Mouse (Mus musculus) CD8-positive naive resting alpha-beta T cell, adult 2 months (primary cell): ENCODE data around the gene Ccdc7a.
A peak's percentile ranks its signal among the peaks of the same experiment; 100 is the strongest.
"Not testable (repeated sequence)": the region's sequence is repeated elsewhere in the genome, so short reads cannot be mapped to it uniquely, and the experiment has no call there.

ENCODE experiments used
- DNase-seq, 2 experiments: peaks; one replicate each; pipeline ENCODE4 v3.0.0; 2022; ENCODE audit warnings: low read depth in 2 of 2, low spot score in 2 of 2

Ccdc7a gene

GRCm38 (mm10) chr8:129065417-129065816, at the start of gene Ccdc7a:
Ccdc7a (minus strand) TSS chr8:129065517.
- not testable (repeated sequence) for DNase-seq

GRCm38 (mm10) chr8:129066834-129067233, 1.5 kb upstream of the Ccdc7a start, which contains the start of gene Ccdc7b:
Ccdc7b (plus strand) TSS chr8:129067134.
- DNase-seq = not testable (repeated sequence)

GRCm38 (mm10) chr8:128991389-128991788, 73.9 kb downstream of the Ccdc7a start:
- DNase-seq = no peak

GRCm38 (mm10) chr8:128948941-128949340, 116.4 kb downstream of the Ccdc7a start:
- not testable (repeated sequence) for DNase-seq

- peak; percentile 15 to 21 for DNase-seq
Measured at GRCm38 (mm10) chr8:128941022-128941641, 124.2 kb downstream of the Ccdc7a start.

- no peak for DNase-seq
Measured at GRCm38 (mm10) chr8:128933446-128933845, 131.9 kb downstream of the Ccdc7a start.

GRCm38 (mm10) chr8:128882719-128883118, 182.6 kb downstream of the Ccdc7a start:
- no peak for DNase-seq

- DNase-seq = no peak
Measured at GRCm38 (mm10) chr8:128843749-128844148, 221.6 kb downstream of the Ccdc7a start.

GRCm38 (mm10) chr8:128812521-128812920, 252.8 kb downstream of the Ccdc7a start:
- DNase-seq = no peak

- DNase-seq = no peak
Measured at GRCm38 (mm10) chr8:128798594-128798993, 266.7 kb downstream of the Ccdc7a start, which contains the start of gene Gm3952. Gm3952 (minus strand) TSS chr8:128798694.

GRCm38 (mm10) chr8:128735692-128736091, 329.6 kb downstream of the Ccdc7a start:
- DNase-seq = no peak

- DNase-seq = no peak
Measured at GRCm38 (mm10) chr8:128734118-128734517, 331.2 kb downstream of the Ccdc7a start.

GRCm38 (mm10) chr8:128732254-128732653, 333.1 kb downstream of the Ccdc7a start:
- DNase-seq = no peak

- no peak for DNase-seq
Measured at GRCm38 (mm10) chr8:128727213-128727612, 338.1 kb downstream of the Ccdc7a start.

- no peak for DNase-seq
Measured at GRCm38 (mm10) chr8:128724819-128725218, 340.5 kb downstream of the Ccdc7a start.

GRCm38 (mm10) chr8:128716184-128716583, 349.1 kb downstream of the Ccdc7a start:
- DNase-seq = no peak

- peak; percentile 69 to 80 for DNase-seq
Measured at GRCm38 (mm10) chr8:128709261-128709660, 356.1 kb downstream of the Ccdc7a start.

- no peak for DNase-seq
Measured at GRCm38 (mm10) chr8:128704836-128705235, 360.5 kb downstream of the Ccdc7a start.

- DNase-seq = no peak
Measured at GRCm38 (mm10) chr8:128704376-128704775, 360.9 kb downstream of the Ccdc7a start.

- DNase-seq = no peak
Measured at GRCm38 (mm10) chr8:128697945-128698344, 367.4 kb downstream of the Ccdc7a start.

GRCm38 (mm10) chr8:128696701-128697397, 368.5 kb downstream of the Ccdc7a start:
- no peak for DNase-seq

GRCm38 (mm10) chr8:128690056-128690455, 375.3 kb downstream of the Ccdc7a start:
- no peak for DNase-seq
